Mouse (Mus musculus) spleen, embryonic (tissue): Measurements from ENCODE around the gene Relch.

Source experiments
- CTCF ChIA-PET: fragments of 350-600 bp; sonication (Branson Sonifier 250); formaldehyde crosslinking; loops from one replicate; lab custom pipeline; 2022; lab: Charles Lee

The Relch gene

GRCm38 (mm10) chr1:105790103-105790502, 126.4 kb downstream of the Relch start:
- CTCF ChIA-PET: interaction anchor here (0.6 kb wide), 1 partner anchor 283 kb away, joined by 13 read pairs; no protein-coding TSS in a partner anchor

- CTCF ChIA-PET: no interaction called here
Observed at GRCm38 (mm10) chr1:105794670-105795069, 131.0 kb downstream of the Relch start.

- CTCF ChIA-PET: no interaction called here
Observed at GRCm38 (mm10) chr1:105795705-105796104, 132.0 kb downstream of the Relch start.

- CTCF ChIA-PET: no interaction called here
Observed at GRCm38 (mm10) chr1:105800570-105800969, 136.9 kb downstream of the Relch start.

- CTCF ChIA-PET: no interaction called here
Observed at GRCm38 (mm10) chr1:105801252-105801651, 137.6 kb downstream of the Relch start.

GRCm38 (mm10) chr1:105802941-105803340, 139.3 kb downstream of the Relch start:
- CTCF ChIA-PET: no interaction called here

- CTCF ChIA-PET: no interaction called here
Observed at GRCm38 (mm10) chr1:105804285-105804684, 140.6 kb downstream of the Relch start.
